Mouse (Mus musculus) stomach, postnatal 0 days (tissue): ENCODE data around the gene Uhmk1. TPM values are rescaled to one million over a fixed set of nuclear protein-coding genes. Genes with fewer than 3 reads are reported as not detected.

Experiments
- ATAC-seq: fragments of 200-750 bp; cut with Nextera tagmentation; 2 replicates; pipeline ENCODE4 v1.8.0; 2017; ENCODE audit not compliant: low FRiP score, low TSS enrichment
- DNase-seq: peaks from one replicate; pipeline ENCODE4 v3.0.0-alpha.2; 2016; ENCODE audit warnings: low spot score
- H3K27ac ChIP-seq: fragments of 300-500 bp; sonication (generic); replicated peaks from 2 replicates; pipeline ENCODE4 v1.5.1; 2014; ENCODE audit warnings: mild to moderate bottlenecking, control low read depth
- H3K27me3 ChIP-seq: fragments of 300-500 bp; sonication (generic); 2 replicates; pipeline ENCODE4 v1.6.1; 2014; ENCODE audit warnings: low read length; ENCODE audit not compliant: control insufficient read depth, insufficient read depth
- H3K36me3 ChIP-seq: fragments of 300-500 bp; sonication (generic); 2 replicates; pipeline ENCODE4 v1.6.1; 2014; ENCODE audit warnings: low read length, mixed read lengths; ENCODE audit not compliant: control insufficient read depth, insufficient read depth
- H3K4me1 ChIP-seq: fragments of 300-500 bp; sonication (generic); replicated peaks from 2 replicates; pipeline ENCODE4 v1.6.1; 2014; ENCODE audit warnings: antibody characterized with exemption; ENCODE audit not compliant: control insufficient read depth, insufficient read depth
- H3K4me2 ChIP-seq: fragments of 300-500 bp; sonication (generic); replicated peaks from 2 replicates; pipeline ENCODE4 v1.6.1; 2014; ENCODE audit warnings: low read depth, mild to moderate bottlenecking, control low read depth, moderate library complexity
- H3K4me3 ChIP-seq: fragments of 300-500 bp; sonication (generic); 2 replicates; pipeline ENCODE4 v1.5.1; 2014; ENCODE audit warnings: low read depth, low read length, control low read depth
- H3K9ac ChIP-seq: fragments of 300-500 bp; sonication (generic); 2 replicates; pipeline ENCODE4 v1.6.1; 2014; ENCODE audit warnings: mild to moderate bottlenecking, low read length, control low read depth, mixed read lengths
- H3K9me3 ChIP-seq: fragments of 300-500 bp; sonication (generic); 2 replicates; pipeline ENCODE4 v1.6.1; 2016; ENCODE audit warnings: low read length; ENCODE audit not compliant: control insufficient read depth
- CTCF ChIP-seq: IDR thresholded peaks from 2 replicates; pipeline ENCODE4 v1.5.1; 2016; ENCODE audit warnings: antibody characterized with exemption, low read depth, mild to moderate bottlenecking, moderate library complexity
- EP300 ChIP-seq: optimal IDR thresholded peaks from 2 replicates; pipeline ENCODE3; 2016; ENCODE audit warnings: antibody characterized with exemption
- WGBS: fragments of 180-500 bp; shearing (Covaris S2); extraction: QIAGEN DNeasy Blood & Tissue Kit; methylation state at CpG from one replicate; pipeline ENCODE4 v1.1.7; 2014; 5-methylcytosine and 5-hydroxymethylcytosine counted together
- polyA plus RNA-seq: library from polyadenylated mRNA; unstranded; fragments of >200 nt; fragmentation: Nextera tagmentation; extraction: Ambion mirVana; gene quantifications from 2 replicates; pipeline ENCODE4 v1.2.1, GENCODE M21; 2015

Gene Uhmk1
- polyA plus RNA-seq, 1 experiment from 2014 or later = 4.1 TPM

DNA sequence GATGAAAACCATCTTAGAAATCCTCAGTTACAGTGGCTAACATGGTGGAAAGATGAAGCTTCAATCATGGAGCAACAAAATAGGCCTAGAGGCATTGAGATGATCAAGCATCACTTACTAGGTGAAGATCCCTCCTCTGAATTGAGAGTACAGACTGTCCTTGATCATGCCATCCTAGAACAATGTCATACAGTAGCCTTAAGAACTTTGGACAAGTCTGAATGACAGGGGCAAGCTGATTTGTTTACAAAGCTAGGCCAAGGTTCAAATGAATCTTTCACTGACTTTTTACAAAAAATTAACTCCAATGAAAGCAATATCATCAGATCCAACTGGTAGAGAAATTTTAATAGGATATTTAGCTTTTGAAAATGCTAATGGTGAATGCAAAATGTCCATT lies 5.2 kb upstream of the Uhmk1 start:
- H3K9ac ChIP-seq = no peak overlapping the region
- H3K9me3 ChIP-seq = no peaks in the 10 kb centered on the region
- DNase-seq (no peak), ATAC-seq (no peak)
- no peak overlapping the region for H3K4me3 ChIP-seq
- H3K4me2 ChIP-seq = no peak overlapping the region
- H3K4me1 ChIP-seq = no peaks in the 10 kb centered on the region
- H3K36me3 ChIP-seq = no peaks in the 10 kb centered on the region
- TF ChIP-seq CTCF (no peak), EP300 (no peak)
- no peak overlapping the region for H3K27ac ChIP-seq
- H3K27me3 ChIP-seq = no peaks in the 10 kb centered on the region

DNA sequence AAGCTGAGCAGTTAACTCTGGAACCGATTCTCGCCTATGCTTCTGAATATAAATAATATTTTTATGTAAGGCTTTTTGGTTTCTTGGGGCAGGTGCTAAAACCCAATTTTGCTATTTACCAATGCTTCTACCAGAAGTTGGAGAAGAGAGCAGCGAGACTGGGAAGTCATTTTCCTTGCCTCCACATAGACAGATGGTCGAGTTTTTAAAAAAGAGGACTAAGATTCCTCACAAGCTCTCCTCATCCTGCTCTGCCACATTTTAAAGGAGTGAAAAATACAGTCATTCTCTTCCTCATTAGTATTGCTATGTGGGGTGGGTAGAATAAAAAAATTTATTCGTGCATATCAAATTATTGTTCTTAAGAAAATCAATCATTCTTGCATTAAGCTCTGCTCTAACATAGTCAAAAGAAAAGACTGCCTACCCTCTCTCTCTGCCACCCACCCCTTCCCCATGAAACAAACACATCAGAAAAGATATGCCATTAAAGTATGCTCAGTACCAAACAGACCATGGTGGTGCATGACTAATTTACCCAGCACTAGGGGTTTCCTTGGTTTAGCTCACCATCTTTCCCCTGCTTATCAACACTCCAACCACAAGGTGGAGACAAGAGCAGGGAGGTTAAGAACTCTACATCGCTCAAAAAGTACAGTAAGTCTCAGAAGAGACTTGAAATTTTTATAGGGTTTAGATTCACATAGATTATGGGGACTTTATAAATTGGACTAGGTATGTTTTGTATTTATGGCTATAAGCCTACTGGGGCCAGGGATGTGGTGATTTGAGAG lies 3.1 kb upstream of the Uhmk1 start:
- DNase-seq (no peak), ATAC-seq (no peak)
- 73% methylated on average over 6 of the region's 6 CpGs for WGBS
- Histone ChIP-seq H3K4me3 (no peak overlapping the region), H3K27ac (no peak overlapping the region), H3K4me1 (no peaks in the 10 kb centered on the region), H3K9me3 (no peaks in the 10 kb centered on the region), H3K9ac (no peak overlapping the region), H3K36me3 (no peaks in the 10 kb centered on the region), H3K4me2 (no peak overlapping the region), H3K27me3 (no peaks in the 10 kb centered on the region)
- TF ChIP-seq CTCF = peak; percentile 69
- no peak for TF ChIP-seq EP300

DNA sequence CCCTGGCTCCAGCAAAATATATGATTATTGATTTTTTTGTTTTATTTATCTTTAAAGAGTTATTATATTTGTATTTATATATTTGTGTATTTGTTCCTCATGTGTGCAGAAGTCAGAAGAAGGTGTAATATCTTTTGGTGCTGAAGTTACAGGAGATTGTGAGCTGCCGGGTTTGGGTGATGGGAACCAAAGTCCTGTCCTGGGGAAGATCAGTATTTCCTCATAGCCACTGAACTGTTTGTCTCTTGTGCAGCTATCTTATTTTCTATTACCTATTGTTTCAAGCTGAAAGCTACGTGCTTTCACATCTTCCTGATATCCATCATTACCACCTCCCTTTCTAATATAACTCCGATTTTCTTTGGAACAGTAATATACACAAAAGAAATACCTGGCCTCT lies 393 bp upstream of the Uhmk1 start:
- TF ChIP-seq EP300 = no peak
- no peak for TF ChIP-seq CTCF
- peaks cover 3% of the 10 kb centered on the region; the same call in 1 of the 2 replicates for H3K36me3 ChIP-seq
- 63% methylated on average over 3 of the region's 3 CpGs for WGBS
- H3K4me1 ChIP-seq = no peaks in the 10 kb centered on the region
- H3K9ac ChIP-seq = peak overlapping the region; percentile 97; the same call in 1 of the 2 replicates
- peak overlapping the region; percentile 70 for H3K4me2 ChIP-seq
- ATAC-seq (no peak), DNase-seq (no peak)
- peak overlapping the region; percentile 96; the same call in 1 of the 2 replicates for H3K27ac ChIP-seq
- no peaks in the 10 kb centered on the region for H3K27me3 ChIP-seq
- H3K4me3 ChIP-seq = peak overlapping the region; percentile 84
- no peaks in the 10 kb centered on the region for H3K9me3 ChIP-seq

DNA sequence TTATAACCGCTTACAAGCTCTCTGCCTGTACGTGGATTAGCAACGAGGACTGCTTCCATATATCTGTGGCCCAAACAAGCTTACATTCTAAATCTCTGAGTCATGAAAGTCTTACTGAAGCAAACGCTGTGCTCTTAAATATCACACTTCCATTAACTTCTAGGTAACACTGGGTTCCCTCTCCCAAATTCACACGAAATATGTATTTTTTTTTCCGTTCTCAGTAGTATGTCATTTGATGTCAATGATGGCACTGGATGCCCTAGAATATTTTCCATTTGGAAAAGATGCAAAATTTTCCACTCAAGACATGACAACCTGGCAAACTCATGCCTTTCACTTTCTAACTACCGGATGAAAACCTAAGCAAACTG lies 827 bp downstream of the Uhmk1 start:
- H3K36me3 ChIP-seq = peaks cover 3% of the 10 kb centered on the region; the same call in 1 of the 2 replicates
- H3K4me1 ChIP-seq = no peaks in the 10 kb centered on the region
- no peaks in the 10 kb centered on the region for H3K9me3 ChIP-seq
- H3K27me3 ChIP-seq = no peaks in the 10 kb centered on the region
- ATAC-seq (no peak), DNase-seq (no peak)
- H3K4me2 ChIP-seq = peak overlapping the region; percentile 70
- H3K9ac ChIP-seq = peak overlapping the region; percentile 97
- TF ChIP-seq CTCF = no peak
- TF ChIP-seq EP300 = no peak
- H3K4me3 ChIP-seq = peak overlapping the region; percentile 84
- H3K27ac ChIP-seq = peak overlapping the region; percentile 96
- WGBS = 11% methylated on average over 7 of the region's 7 CpGs

DNA sequence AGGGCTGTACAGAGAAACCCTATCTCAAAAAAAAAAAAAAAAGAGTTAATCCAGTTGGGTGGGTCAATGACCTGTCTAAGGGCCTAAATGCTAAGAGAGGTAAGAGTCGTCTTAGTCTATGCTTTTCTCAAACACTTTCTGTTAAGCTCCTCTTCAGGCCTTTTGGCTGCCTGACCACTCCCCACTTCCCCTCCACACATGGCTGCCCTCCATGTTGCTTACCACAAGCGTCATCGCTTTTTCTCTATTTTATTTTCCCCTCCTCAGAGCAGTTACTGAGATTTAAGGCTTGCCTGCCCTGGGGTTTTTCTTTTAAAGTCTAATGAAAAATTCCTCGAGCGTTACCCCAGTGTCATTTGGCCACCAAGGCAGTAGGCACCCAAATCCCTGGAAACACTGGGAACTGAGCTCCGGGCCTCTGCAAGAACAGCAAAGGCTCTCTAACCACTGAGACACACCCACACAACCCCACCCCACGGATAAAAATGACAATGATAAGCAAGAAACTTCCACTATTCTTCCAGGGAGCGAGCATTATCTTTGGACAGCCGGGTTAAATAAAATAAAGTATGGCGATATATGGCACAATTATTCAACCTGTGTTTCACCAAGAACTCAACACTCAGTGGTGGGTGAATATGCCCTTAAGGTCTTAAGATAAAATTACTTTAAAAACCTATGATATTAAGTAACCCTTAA lies 1.9 kb downstream of the Uhmk1 start:
- Histone ChIP-seq H3K9ac (no peak overlapping the region), H3K4me2 (no peak overlapping the region), H3K4me1 (no peaks in the 10 kb centered on the region), H3K4me3 (no peak overlapping the region), H3K27ac (no peak overlapping the region), H3K27me3 (no peaks in the 10 kb centered on the region), H3K36me3 (peaks cover 3% of the 10 kb centered on the region; the same call in 1 of the 2 replicates), H3K9me3 (no peaks in the 10 kb centered on the region)
- whole genome bisulfite sequencing = 91% methylated on average over 10 of the region's 10 CpGs
- TF ChIP-seq EP300 (no peak), CTCF (no peak)
- no peak for ATAC-seq
- DNase-seq = no peak

DNA sequence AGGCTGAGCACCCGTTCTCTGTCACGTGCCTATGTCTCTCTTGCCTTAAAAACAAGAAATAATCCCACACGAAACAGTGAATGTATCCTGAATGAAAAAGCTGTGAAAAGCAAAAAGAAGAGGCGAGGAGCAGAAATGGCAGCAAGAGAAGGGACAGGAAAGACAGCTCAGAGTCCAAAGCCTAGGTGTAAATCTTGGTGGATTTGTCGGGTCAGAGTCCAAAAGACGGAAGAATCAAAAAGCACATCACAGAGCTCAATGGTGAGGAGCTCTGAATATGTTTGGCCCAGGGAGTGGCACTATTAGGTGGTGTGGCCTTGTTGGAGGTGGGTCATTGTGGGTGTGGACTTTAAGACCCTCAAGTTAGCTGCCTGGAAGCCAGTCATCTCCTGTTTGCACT lies 8.8 kb downstream of the Uhmk1 start:
- H3K4me1 ChIP-seq = no peaks in the 10 kb centered on the region
- H3K9ac ChIP-seq = no peak overlapping the region
- WGBS = 95% methylated on average over 6 of the region's 6 CpGs
- no peak overlapping the region for H3K4me2 ChIP-seq
- ATAC-seq = no peak
- no peak for DNase-seq
- H3K27ac ChIP-seq = no peak overlapping the region
- no peaks in the 10 kb centered on the region for H3K27me3 ChIP-seq
- no peak for TF ChIP-seq EP300
- no peak for TF ChIP-seq CTCF
- no peak overlapping the region for H3K4me3 ChIP-seq
- peaks cover 20% of the 10 kb centered on the region for H3K36me3 ChIP-seq
- H3K9me3 ChIP-seq = no peaks in the 10 kb centered on the region
